Mouse (Mus musculus): ENCODE results near the gene Zfand2a.

DNA sequence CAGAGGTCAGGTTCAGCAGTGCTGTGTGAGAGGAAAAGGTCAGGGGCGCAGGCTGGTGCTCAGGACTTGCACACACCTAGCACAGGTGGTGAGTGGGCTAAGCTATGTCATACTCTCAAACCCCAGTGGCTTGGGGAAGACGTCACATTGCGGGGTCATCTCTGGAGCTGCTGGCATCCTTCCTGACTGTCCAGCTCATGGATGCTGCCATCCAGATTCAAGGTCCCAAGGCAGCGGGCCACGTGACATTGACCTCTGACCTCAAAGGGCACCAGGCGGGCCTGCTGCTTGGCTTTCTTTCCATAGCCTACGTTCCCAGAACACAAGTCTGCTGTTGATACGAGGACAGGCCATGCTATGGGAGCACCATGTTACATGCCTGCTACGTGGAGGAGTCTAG lies 57.3 kb downstream of the Zfand2a start:
- no peak for TF ChIP-seq CTCF (IDR thresholded peaks at IDR 0.05; ENCODE audit: borderline replicate concordance, insufficient read depth, low read length)
- no peak for TF ChIP-seq POLR2A (IDR thresholded peaks at IDR 0.05; ENCODE audit: low read depth, low read length)
